Mouse (Mus musculus): Measurements from ENCODE around the gene Hist1h1d.

GRCm38 (mm10) chr13:23503797-23504196, 49.3 kb upstream of the Hist1h1d start:
- TF ChIP-seq CTCF (IDR thresholded peaks at IDR 0.05; ENCODE audit: borderline replicate concordance, control insufficient read depth, extremely low read depth, insufficient read depth, low read length, poor library complexity) (no peak), POLR2A (IDR thresholded peaks at IDR 0.05; ENCODE audit: control insufficient read depth, extremely low read depth, insufficient read depth, low read length, poor library complexity) (no peak)

Data from thymus, adult 2 months (tissue).